Mouse (Mus musculus): ENCODE results near the gene Naa30.
A peak's percentile ranks its signal among the peaks of the same experiment; 100 is the strongest.

The Naa30 gene

DNA sequence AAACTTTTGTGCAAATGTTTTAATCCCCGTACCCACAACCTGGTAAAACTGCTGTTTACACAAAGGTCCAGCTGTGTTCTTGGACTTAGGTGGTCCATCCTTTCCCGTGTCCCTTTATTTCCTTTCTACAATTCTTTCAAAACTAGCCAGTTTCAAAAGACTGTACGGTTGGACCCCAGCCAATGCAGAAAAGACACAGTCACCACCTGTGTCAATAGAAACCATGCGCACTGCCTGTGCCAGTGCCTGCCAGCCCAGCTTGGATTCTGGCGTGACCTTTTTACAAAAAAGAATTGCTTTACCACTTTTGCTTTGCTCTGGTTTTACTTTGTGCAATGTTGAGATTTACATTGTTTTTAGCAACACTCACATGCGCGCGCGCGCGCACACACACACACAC is 55.0 kb downstream of the Naa30 start:
- DNase-seq: no peak

- DNase-seq: no peak
Observed at GRCm38 (mm10) chr14:49231845-49232244, 59.8 kb downstream of the Naa30 start.

DNA sequence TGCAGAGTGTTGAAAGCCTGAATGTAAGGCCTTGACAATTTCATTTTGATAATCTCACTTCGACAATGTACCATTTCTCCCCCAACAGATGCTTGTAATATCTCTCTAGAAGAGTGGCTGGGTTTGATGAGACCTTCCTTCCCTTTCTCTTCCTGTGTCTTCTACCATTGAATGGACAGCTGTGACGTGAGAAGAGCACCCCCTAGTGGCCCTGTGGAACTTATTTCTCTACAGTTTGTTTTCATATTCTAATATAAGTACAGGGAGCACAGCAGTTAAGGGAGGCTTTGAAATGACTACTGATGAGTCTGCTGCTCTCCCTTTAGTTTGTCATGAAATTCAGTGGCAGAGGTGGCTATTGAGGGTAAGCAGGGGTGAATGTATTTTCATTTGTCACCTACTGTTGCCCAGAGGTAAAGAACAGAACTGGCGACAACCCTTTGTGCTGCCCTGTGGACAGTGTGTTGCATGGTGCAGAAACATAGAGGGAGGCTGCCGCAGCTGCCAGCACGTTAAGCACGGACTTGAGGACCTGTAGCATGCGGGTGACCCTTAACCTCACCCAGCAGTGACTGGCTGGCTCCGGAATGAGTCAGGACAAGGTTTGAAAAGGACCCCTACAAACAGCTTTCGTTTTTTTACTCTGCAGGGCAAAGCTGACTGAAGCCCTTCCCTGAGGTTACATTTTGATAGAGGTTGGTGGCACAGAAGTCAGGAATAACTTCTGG is 62.9 kb downstream of the Naa30 start:
- peak; percentile 48 to 60 for DNase-seq

DNA sequence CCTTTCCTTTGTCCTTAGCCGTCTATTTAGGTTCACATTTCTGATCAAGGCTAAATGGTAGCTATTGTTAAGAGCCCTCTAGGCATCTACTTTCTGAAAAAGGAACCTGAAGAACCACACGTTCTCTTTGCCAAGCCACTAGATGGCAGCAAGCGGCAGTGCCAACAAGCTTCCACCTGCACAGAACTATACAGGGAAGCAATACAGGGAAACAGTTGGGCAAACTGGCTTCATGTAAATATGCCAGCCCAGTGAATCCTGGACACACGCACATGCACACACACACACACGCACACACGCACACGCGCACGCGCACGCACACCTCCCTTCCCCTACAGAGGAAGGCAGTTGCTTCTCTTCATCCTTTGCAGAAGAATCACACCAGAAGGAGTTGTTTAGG is 66.2 kb downstream of the Naa30 start:
- peak; percentile 78 to 80 for DNase-seq

Data from kidney, postnatal 4 days (tissue).